Mouse (Mus musculus) midbrain, embryonic 15.5 days (tissue): ENCODE data around the gene Arhgef25. TPM values are rescaled to one million over a fixed set of nuclear protein-coding genes. Genes with fewer than 3 reads are reported as not detected.

ENCODE experiments used
- ATAC-seq: fragments of 200-750 bp; cut with Nextera tagmentation; replicated peaks from 2 replicates; pipeline ENCODE4 v1.8.0; 2017; ENCODE audit warnings: moderate TSS enrichment
- H3K27ac ChIP-seq: fragments of 300-500 bp; sonication (generic); 2 replicates; pipeline ENCODE4 v1.5.1; 2015; ENCODE audit warnings: mild to moderate bottlenecking, inconsistent platforms
- H3K27me3 ChIP-seq: fragments of 300-500 bp; sonication (generic); replicated peaks from 2 replicates; pipeline ENCODE4 v1.6.1; 2015; ENCODE audit warnings: inconsistent platforms
- H3K36me3 ChIP-seq: fragments of 300-500 bp; sonication (generic); replicated peaks from 2 replicates; pipeline ENCODE4 v1.6.1; 2015; ENCODE audit warnings: inconsistent platforms
- H3K4me1 ChIP-seq: fragments of 300-500 bp; sonication (generic); 2 replicates; pipeline ENCODE4 v1.6.1; 2015; ENCODE audit warnings: inconsistent platforms
- H3K4me2 ChIP-seq: fragments of 300-500 bp; sonication (generic); 2 replicates; pipeline ENCODE4 v1.6.1; 2015; ENCODE audit warnings: inconsistent platforms, mild to moderate bottlenecking, moderate library complexity
- H3K4me3 ChIP-seq: fragments of 300-500 bp; sonication (generic); 2 replicates; pipeline ENCODE4 v1.5.1; 2015; ENCODE audit warnings: mild to moderate bottlenecking, inconsistent platforms
- H3K9ac ChIP-seq: fragments of 300-500 bp; sonication (generic); 2 replicates; pipeline ENCODE4 v1.6.1; 2015; ENCODE audit warnings: mild to moderate bottlenecking, inconsistent platforms
- H3K9me3 ChIP-seq: fragments of 300-500 bp; sonication (generic); 2 replicates; pipeline ENCODE4 v1.6.1; 2016; ENCODE audit warnings: inconsistent platforms
- WGBS: fragments of 180-500 bp; shearing (Covaris S2); methylation state at CpG from one replicate; pipeline ENCODE4 v1.1.7; 2015; ENCODE audit warnings: mixed read lengths; 5-methylcytosine and 5-hydroxymethylcytosine counted together
- polyA plus RNA-seq: library from polyadenylated mRNA; unstranded; fragments of >200 nt; fragmentation: Nextera tagmentation; extraction: Ambion mirVana; gene quantifications from 2 replicates; pipeline ENCODE4 v1.2.1, GENCODE M21; 2015

Arhgef25 gene
- polyA plus RNA-seq, 1 experiment from 2014 or later = 20.6 TPM

DNA sequence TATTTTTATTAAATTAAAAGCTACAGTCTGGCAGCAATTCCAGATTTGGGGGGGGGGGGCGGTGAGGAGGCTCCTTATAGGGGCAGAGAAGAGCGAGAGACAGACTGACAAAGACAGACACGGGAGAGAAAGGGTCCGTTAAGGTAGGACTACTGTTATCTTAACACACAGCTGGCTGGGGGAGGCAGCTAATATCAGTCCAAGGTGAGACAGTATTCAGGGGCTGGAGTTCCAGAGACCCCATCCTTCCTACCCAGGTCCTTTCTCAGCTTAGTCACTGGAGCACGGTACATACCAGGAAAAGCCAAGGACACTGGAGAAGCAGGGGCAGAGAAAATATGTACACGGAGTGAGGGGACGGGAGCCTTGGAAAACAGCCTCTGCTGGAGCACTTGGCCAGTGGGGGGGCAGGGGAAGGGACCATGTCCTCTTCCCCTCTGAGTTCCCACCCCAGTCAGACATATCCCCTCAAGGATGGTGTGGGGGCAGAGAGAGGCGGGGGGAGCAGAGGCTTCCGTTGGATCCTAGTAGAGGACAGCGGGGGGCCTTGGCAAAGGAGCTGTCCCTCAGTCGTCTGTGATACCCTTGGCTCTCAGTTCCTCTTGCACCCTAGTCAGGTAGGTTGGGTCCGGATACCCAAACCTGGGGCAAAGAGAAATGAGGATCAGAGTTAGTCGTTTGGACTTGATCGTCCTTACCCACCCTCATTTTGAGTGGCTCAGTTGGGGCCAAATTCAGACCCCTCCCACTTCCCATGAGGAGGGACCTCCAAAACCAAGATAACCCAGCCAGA lies 711 bp upstream of the Arhgef25 start:
- Histone ChIP-seq H3K4me2 (peak overlapping the region; percentile 99; the same call in 1 of the 2 replicates), H3K9ac (no peak overlapping the region), H3K27me3 (no peaks in the 10 kb centered on the region), H3K36me3 (peaks cover 15% of the 10 kb centered on the region), H3K4me1 (peaks cover 38% of the 10 kb centered on the region), H3K4me3 (no peak overlapping the region), H3K27ac (no peak overlapping the region), H3K9me3 (no peaks in the 10 kb centered on the region)
- WGBS = 35% methylated on average over 14 of the region's 14 CpGs
- no peak for ATAC-seq

- H3K9ac ChIP-seq = peak overlapping the region; percentile 79
- H3K4me1 ChIP-seq = peaks cover 30% of the 10 kb centered on the region
- H3K36me3 ChIP-seq = peaks cover 15% of the 10 kb centered on the region
- H3K27me3 ChIP-seq = no peaks in the 10 kb centered on the region
- peak overlapping the region; percentile 99 for H3K4me2 ChIP-seq
- peak overlapping the region; percentile 74; the same call in 1 of the 2 replicates for H3K27ac ChIP-seq
- ATAC-seq = peak; percentile 12; the same call in 1 of the 2 replicates
- no peaks in the 10 kb centered on the region for H3K9me3 ChIP-seq
- H3K4me3 ChIP-seq = peak overlapping the region; percentile 71
- 2% methylated on average over 26 of the region's 26 CpGs for WGBS
Measured at GRCm38 (mm10) chr10:127189116-127189650, 700 bp downstream of the Arhgef25 start.

DNA sequence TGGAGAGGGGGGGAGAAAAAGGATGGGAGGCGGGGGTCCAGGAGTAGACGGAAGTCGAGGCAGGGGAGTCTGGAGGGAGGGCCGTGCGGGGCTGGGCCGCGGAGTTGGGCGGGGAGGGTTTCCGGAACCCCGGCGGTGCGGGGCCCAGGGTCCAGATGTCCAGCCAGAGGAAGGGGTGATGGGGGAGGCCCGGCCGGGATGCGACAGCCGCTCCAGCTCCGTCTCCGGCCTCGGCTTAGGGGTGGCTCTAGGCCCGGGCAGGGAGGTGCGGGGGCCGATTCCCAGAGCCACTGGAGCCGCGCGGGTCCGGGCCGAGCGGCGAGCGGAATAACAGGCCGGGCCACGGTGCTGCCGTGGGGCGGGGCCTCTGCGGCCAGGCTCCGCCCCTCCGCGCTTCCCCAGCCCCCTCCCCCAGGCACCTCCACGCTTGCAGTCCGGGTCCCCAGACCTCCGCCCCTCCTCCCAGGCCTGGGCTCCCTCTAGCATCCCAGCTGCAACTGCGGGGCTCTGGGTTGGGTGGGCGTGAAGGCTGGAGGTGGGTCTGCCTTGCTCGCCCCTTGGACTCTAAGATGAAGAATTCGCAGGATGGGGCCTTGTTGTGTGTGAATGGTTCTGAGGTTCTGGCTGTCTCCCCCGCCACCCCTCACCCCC lies 1.3 kb downstream of the Arhgef25 start:
- H3K36me3 ChIP-seq = peaks cover 15% of the 10 kb centered on the region
- H3K27me3 ChIP-seq = no peaks in the 10 kb centered on the region
- H3K4me2 ChIP-seq = peak overlapping the region; percentile 99
- ATAC-seq = peak; percentile 81
- under 1% methylated on average over 37 of the region's 46 CpGs for WGBS
- H3K27ac ChIP-seq = peak overlapping the region; percentile 74
- H3K9me3 ChIP-seq = no peaks in the 10 kb centered on the region
- peaks cover 35% of the 10 kb centered on the region for H3K4me1 ChIP-seq
- H3K4me3 ChIP-seq = peak overlapping the region; percentile 71
- peak overlapping the region; percentile 79 for H3K9ac ChIP-seq

DNA sequence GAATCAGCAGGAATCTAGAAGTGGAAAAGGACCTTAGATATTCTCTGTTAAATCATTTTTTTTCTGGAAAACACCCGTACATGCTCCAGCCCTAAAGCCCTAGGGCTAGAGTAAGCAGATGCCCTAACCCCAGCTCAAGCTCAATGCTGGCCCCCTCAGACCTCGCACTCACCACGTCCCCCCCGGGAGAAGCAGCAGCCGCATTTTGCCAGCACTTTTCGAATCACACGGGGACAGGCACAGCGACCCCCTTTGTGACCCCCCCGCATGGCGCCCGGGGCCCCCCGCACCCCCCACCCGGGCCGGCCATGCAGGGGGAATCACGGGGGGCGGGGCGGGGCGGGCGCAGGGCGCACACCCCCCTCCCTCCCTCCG lies 1.8 kb downstream of the Arhgef25 start:
- Histone ChIP-seq H3K36me3 (peaks cover 14% of the 10 kb centered on the region), H3K4me3 (peak overlapping the region; percentile 71), H3K4me2 (peak overlapping the region; percentile 99), H3K9me3 (no peaks in the 10 kb centered on the region), H3K27me3 (peaks cover 3% of the 10 kb centered on the region; the same call in 1 of the 2 replicates), H3K27ac (peak overlapping the region; percentile 74), H3K9ac (peak overlapping the region; percentile 79), H3K4me1 (peaks cover 39% of the 10 kb centered on the region)
- under 1% methylated on average over 19 of the region's 21 CpGs for WGBS
- ATAC-seq = peak; percentile 31; the same call in 1 of the 2 replicates

DNA sequence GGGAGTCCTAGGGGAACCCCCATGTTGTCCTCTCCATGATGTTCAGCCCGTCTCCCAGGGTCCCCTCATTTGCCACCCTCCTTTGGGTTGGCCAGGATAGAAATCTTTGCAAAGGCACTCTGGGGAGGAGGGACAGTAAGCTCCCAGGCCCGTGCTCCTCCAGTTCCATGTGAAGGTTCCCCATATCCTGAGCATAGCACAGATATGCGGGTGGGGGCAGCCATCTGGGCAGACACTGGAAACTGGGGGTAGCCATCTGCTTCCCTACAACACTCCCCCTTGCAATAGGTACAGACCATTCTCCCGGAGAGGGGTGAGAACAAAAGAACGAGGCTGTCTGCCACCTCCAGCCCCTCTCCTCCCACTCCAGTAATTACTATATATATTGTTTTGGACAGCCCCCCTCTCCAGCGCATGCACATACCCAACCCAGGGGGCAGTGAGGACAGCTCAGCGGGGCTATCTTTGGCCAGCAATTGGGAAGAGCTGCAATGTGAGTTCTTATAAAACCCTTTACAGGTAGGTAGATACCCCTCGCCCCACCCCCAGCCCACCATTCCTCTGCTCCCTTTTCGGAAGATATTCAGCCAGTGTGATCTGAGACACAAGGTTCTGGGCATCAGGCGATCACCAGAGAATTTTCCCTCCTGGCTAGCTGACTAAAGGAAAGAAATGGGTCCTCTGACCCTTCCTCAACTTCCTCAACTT lies 2.4 kb downstream of the Arhgef25 start:
- peak overlapping the region; percentile 79; the same call in 1 of the 2 replicates for H3K9ac ChIP-seq
- peaks cover 9% of the 10 kb centered on the region for H3K36me3 ChIP-seq
- peaks cover 39% of the 10 kb centered on the region for H3K4me1 ChIP-seq
- peak overlapping the region; percentile 99 for H3K4me2 ChIP-seq
- peak overlapping the region; percentile 71 for H3K4me3 ChIP-seq
- H3K27ac ChIP-seq = no peak overlapping the region
- no peaks in the 10 kb centered on the region for H3K9me3 ChIP-seq
- WGBS = 35% methylated on average over 10 of the region's 10 CpGs
- peaks cover 5% of the 10 kb centered on the region; the same call in 1 of the 2 replicates for H3K27me3 ChIP-seq
- no peak for ATAC-seq

- ATAC-seq = no peak
- Histone ChIP-seq H3K4me2 (no peak overlapping the region), H3K27ac (no peak overlapping the region), H3K9me3 (no peaks in the 10 kb centered on the region), H3K4me3 (no peak overlapping the region), H3K9ac (no peak overlapping the region), H3K4me1 (peaks cover 39% of the 10 kb centered on the region), H3K27me3 (peaks cover 5% of the 10 kb centered on the region; the same call in 1 of the 2 replicates), H3K36me3 (0 out of 2 replicates have a peak, but pooled peaks cover 6% of the 10 kb centered on the region)
- 83% methylated on average over 1 of the region's 1 CpGs for WGBS
Measured at GRCm38 (mm10) chr10:127186451-127186850, 3.4 kb downstream of the Arhgef25 start.

DNA sequence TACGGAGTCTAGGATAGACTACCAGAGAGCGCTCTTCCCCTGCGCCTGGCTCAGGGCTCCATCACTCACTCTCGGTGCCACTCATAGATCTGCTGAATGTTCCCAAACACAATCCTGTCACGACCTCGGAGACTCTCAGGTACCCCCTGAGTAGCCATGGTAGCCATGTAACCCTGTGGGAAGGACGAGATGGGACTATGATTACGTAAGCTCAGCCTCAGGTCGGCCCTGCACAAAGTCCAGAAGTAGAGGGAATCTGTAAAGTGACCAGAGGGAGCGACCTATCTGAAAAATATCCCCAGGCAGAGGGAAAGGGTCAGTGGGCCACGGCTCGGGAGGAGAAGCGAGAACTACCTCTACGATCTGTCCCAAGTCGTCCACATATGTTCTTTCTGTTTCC lies 4.4 kb downstream of the Arhgef25 start:
- H3K27me3 ChIP-seq = peaks cover 12% of the 10 kb centered on the region
- H3K27ac ChIP-seq = no peak overlapping the region
- no peak overlapping the region for H3K9ac ChIP-seq
- no peak overlapping the region for H3K4me2 ChIP-seq
- no peaks in the 10 kb centered on the region for H3K9me3 ChIP-seq
- ATAC-seq = no peak
- H3K4me1 ChIP-seq = peaks cover 39% of the 10 kb centered on the region
- WGBS = 86% methylated on average over 15 of the region's 15 CpGs
- H3K36me3 ChIP-seq = no peaks in the 10 kb centered on the region
- no peak overlapping the region for H3K4me3 ChIP-seq

GRCm38 (mm10) chr10:127185101-127185500 lies 4.8 kb downstream of the Arhgef25 start:
- Histone ChIP-seq H3K4me1 (peaks cover 42% of the 10 kb centered on the region), H3K27ac (no peak overlapping the region), H3K4me3 (no peak overlapping the region), H3K27me3 (peaks cover 16% of the 10 kb centered on the region), H3K9ac (no peak overlapping the region), H3K9me3 (no peaks in the 10 kb centered on the region), H3K36me3 (no peaks in the 10 kb centered on the region), H3K4me2 (no peak overlapping the region)
- no peak for ATAC-seq
- WGBS = 71% methylated on average over 9 of the region's 9 CpGs

DNA sequence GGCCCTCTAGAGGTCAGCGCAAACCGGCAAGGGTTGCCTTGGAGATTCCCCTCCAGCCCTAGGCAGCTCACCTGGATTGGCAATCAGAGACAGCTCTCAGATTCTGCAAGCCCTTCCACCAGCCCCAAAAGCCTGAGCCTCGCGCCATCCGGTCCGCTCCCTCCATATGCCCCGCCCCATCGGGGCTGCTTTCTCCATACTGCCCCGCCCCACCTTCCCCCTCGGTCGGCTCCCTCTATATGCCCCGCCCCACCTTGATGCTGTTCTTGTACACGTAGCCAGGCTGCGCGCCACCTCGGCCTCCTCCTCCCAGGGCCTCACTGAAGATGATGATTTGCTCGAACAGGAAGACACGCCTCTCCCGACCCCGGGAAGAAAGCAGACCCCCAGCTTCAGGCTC lies 6.1 kb downstream of the Arhgef25 start:
- WGBS = 19% methylated on average over 20 of the region's 20 CpGs
- no peaks in the 10 kb centered on the region for H3K36me3 ChIP-seq
- peaks cover 27% of the 10 kb centered on the region for H3K27me3 ChIP-seq
- H3K4me3 ChIP-seq = no peak overlapping the region
- no peak for ATAC-seq
- H3K27ac ChIP-seq = no peak overlapping the region
- no peak overlapping the region for H3K9ac ChIP-seq
- H3K4me1 ChIP-seq = peaks cover 33% of the 10 kb centered on the region
- no peaks in the 10 kb centered on the region for H3K9me3 ChIP-seq
- H3K4me2 ChIP-seq = peak overlapping the region; percentile 34

DNA sequence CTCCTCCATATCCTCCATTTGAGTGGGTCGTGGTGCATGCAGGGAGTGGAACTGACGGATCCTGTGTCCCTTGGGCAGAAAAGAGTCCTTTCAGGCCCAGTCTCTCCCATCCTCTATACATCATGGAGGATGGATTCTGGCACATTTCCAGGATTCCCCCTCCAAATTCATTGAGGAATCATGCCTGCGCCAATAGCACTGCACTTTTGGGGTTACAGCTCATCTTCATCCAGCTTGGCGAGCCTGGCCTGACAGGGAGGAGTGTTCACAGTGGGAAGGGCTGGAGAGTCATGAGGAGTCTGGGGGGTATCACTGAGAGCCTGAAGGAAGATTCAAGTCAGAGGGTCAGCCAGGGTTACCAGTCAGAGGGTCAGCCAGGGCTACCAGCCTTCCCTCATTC lies 7.3 kb downstream of the Arhgef25 start:
- Histone ChIP-seq H3K9ac (no peak overlapping the region), H3K27me3 (peaks cover 38% of the 10 kb centered on the region), H3K9me3 (no peaks in the 10 kb centered on the region), H3K4me2 (no peak overlapping the region), H3K36me3 (no peaks in the 10 kb centered on the region), H3K4me1 (peaks cover 36% of the 10 kb centered on the region), H3K27ac (no peak overlapping the region), H3K4me3 (no peak overlapping the region)
- WGBS = 87% methylated on average over 4 of the region's 4 CpGs
- no peak for ATAC-seq

DNA sequence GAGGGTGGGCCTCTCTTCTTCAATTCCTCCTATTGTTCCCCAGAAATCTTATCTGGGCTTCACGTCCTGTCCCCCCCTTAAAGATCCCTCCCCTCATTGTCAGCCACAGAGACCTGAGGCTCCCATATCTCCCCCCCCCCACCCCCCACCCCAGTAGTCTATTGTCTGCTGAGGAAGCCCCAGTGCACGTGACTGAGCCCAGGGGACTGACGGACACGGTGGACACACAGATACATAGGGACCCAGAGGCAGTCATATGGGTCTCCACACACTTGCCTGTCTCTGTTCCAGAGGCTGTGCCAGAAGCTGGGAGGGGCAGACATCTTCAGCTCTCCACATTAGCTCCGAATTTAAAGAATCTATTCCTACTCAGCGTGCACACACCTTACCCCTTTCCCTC lies 8.3 kb downstream of the Arhgef25 start:
- H3K4me1 ChIP-seq = peaks cover 37% of the 10 kb centered on the region
- H3K27me3 ChIP-seq = peaks cover 44% of the 10 kb centered on the region
- no peaks in the 10 kb centered on the region for H3K36me3 ChIP-seq
- no peak for ATAC-seq
- 57% methylated on average over 6 of the region's 6 CpGs for WGBS
- no peak overlapping the region for H3K4me3 ChIP-seq
- H3K9ac ChIP-seq = no peak overlapping the region
- no peak overlapping the region for H3K4me2 ChIP-seq
- no peaks in the 10 kb centered on the region for H3K9me3 ChIP-seq
- no peak overlapping the region for H3K27ac ChIP-seq

- ATAC-seq = no peak
- Histone ChIP-seq H3K27ac (no peak overlapping the region), H3K4me2 (0 out of 2 replicates have a peak overlapping the region, but pooled peaks have one; percentile 41), H3K9ac (no peak overlapping the region), H3K4me1 (peaks cover 37% of the 10 kb centered on the region), H3K36me3 (no peaks in the 10 kb centered on the region), H3K9me3 (no peaks in the 10 kb centered on the region), H3K4me3 (no peak overlapping the region), H3K27me3 (peaks cover 53% of the 10 kb centered on the region)
- 29% methylated on average over 3 of the region's 3 CpGs for WGBS
Measured at GRCm38 (mm10) chr10:127180695-127181047, 9.2 kb downstream of the Arhgef25 start.
